Mouse (Mus musculus) layer of hippocampus, adult 8-10 months (tissue): ENCODE results near the gene Slc17a1. TPM values are rescaled to one million over a fixed set of nuclear protein-coding genes. Genes with fewer than 3 reads are reported as not detected.

ENCODE experiments used
- DNase-seq, 2 experiments: peaks; one replicate each; pipeline ENCODE4 v3.0.0; 2022; ENCODE audit warnings: low spot score in 2 of 2
- total RNA-seq, 4 experiments: library from RNA; stranded (reverse); gene quantifications; 2 replicates each; pipeline ENCODE4 v1.2.4; 2022

Gene Slc17a1
- not detected for total RNA-seq

GRCm38 (mm10) chr13:23867405-23867804 is at the start of gene Slc17a1:
Slc17a1 (plus strand) TSS chr13:23867750.
- DNase-seq, result no peak

DNA sequence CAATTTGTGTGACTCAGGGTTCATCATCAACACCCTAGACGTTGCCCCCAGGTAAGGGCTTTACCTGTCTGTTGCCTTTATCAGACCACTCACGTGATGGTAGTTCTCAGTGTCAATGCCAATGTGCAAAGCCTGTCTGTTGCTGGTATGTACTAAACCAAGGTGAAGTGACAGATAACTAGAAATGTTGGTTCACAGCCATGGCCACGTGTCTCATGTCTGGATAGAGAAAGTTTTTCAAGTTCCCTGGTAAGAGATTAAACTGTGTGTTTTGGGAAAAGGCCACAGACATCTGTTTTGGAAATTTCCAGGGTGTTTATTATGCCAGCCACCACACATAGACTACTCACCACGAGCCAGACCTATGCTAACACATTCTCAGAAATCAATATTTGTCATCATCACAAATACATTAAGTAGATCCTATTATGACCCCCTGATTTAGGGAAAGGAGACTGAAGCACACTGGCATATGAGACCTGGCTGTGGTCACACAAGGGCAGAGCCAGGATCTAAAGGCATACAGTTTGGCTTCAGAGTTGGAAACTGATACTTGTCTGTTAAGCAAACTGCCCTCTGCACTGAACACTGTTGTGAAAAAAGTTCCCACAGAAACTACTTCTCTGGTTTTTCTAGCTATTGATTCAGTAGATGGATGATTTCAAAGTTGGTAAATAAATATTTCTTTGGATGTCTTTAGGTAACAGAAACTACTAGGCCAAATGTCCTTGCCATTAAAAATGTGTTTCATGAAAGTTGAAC is 47.2 kb upstream of the Slc17a1 start:
- no peak for DNase-seq

- no peak for DNase-seq
These were observed 45.3 kb upstream of the Slc17a1 start for GRCm38 (mm10) chr13:23822213-23822612.

DNA sequence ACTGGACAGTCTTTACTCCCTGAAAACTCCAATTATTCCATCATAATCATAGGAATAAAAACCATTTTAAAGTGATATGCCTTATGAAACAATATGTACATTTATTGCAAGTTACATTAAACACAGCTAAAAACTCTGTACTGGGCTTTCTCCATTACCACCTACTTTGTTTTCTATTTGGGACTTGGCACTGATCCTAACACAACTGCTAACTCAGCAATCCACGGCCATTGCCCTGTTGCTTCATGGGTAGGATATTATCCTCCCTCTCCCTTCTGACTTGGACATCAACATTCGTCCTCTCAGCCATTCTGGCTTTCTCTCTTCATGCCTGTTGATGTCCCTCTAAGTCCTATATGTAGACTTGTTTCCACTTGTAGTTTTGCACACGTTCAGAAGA is 40.9 kb upstream of the Slc17a1 start:
- DNase-seq, result no peak

DNA sequence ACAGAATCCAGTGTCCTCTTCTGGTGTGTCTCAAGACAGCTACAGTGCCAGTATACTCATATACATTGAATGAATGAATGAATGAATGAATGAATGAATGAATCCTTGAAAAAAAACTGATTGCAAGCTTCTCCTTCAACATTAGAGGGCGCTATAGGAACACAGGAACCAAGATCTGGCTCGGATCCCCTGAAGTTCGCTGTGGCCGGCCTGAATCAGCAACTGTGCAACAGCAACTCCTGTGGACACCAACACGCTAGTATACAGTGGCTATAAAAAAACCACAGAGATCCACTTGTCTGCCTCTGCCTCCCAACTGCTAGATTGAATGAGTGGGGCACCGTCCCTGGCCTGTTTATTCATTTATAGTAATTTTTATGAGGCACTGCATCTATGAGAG is 34.5 kb upstream of the Slc17a1 start:
- DNase-seq, result no peak

- DNase-seq, result no peak
These were observed 32.7 kb upstream of the Slc17a1 start for GRCm38 (mm10) chr13:23834836-23835235.

- DNase-seq, result no peak
These were observed 30.9 kb upstream of the Slc17a1 start for GRCm38 (mm10) chr13:23836630-23837029.

GRCm38 (mm10) chr13:23839308-23839707 is 28.2 kb upstream of the Slc17a1 start, which contains the start of gene Slc17a3:
Slc17a3 (plus strand) TSS chr13:23839434.
- no peak for DNase-seq

- DNase-seq, result no peak
These were observed 21.7 kb upstream of the Slc17a1 start for GRCm38 (mm10) chr13:23845851-23846250.

- no peak for DNase-seq
These were observed 18.3 kb upstream of the Slc17a1 start for GRCm38 (mm10) chr13:23849299-23849698.

DNA sequence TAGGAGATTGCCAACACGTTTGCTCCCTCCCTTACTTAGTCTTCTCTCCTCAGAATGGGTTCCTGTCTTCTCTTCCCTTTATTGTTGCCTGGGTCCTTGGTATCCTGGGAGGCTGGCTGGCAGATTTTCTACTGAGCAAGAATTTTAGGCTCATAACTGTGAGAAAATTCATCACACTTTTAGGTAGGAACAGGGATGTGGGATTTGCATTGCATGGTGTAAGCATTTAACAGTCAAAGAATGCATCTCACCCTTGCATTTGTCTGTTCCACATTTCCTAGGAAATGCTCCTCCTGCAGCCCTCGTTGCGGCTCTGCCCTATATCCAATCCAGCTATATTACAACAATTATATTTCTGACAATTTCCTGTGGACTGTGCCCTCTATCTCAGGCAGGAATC is 11.1 kb upstream of the Slc17a1 start:
- DNase-seq, result no peak

GRCm38 (mm10) chr13:23861815-23862214 is 5.7 kb upstream of the Slc17a1 start:
- DNase-seq, result no peak

GRCm38 (mm10) chr13:23864711-23865110 is 2.8 kb upstream of the Slc17a1 start:
- no peak for DNase-seq

DNA sequence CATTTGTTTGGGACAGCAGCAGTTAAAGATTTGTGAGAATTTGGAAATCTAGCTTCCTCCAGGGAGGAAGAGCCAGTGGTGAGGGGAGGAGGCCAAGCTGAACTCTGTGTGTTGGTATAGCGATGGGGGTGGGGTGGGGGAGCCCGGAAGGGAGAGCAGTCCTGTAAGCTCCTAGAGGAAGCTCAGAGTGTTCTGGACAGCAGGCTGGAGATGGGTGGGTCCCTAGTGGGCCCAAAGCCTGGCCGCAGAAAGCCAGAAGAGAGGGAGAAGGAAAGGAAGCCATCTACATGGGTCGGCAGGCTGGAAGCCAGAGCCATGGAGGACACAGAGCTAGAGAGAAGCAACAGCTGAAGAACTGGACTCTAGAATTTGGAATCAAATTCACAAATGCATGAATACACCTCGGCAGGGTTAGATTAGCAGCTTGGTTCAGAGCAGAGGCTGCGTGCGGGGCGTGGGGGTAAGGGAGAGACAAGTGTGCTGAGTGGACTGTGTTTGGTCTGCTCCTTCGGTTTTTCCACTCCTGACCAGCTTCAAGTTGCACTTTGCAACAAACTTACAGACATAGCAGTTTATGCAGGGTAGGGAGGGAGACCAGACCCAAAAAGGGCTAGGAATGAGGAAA is 1.4 kb upstream of the Slc17a1 start:
- DNase-seq, result no peak

DNA sequence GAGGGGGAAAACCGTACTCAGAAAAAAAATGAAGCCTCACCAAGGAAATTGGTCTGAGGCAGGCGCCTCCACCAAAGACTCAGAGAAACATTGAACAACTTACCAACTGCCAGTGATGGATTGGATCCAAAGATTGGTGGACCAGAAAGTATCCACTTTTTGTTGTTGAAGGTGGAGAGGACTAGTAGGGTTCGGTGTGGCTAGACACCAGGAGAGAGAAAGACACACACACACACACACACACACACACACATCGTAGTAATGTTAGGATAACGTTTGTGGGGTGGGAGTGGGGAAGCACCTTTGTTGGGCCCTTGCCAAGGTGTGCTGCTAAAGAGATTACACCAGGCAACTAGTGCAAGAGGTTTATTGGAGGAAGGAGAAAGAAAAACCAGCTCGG is 550 bp upstream of the Slc17a1 start:
- no peak for DNase-seq

GRCm38 (mm10) chr13:23868790-23869533 is 1.4 kb downstream of the Slc17a1 start:
- DNase-seq, result no peak

DNA sequence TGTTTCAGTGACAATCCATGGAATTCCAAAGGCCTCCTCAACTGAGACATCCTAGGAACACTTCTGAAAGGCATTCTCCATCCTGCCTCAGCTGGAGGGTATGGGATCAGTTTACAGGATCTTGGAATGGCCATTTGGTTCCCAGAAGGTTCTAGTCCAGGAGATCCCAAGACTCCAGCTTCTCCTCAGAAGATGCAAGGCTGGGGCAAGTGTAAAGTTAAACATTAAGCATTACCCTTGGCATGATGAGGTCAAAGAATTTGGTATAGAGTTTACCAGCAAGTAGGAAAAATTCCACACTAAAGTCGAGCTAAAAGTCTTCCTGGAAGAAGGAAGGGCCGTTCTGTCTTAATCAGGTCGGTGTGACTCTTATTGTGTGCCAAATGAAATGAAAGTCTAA is 2.4 kb downstream of the Slc17a1 start:
- no peak for DNase-seq

DNA sequence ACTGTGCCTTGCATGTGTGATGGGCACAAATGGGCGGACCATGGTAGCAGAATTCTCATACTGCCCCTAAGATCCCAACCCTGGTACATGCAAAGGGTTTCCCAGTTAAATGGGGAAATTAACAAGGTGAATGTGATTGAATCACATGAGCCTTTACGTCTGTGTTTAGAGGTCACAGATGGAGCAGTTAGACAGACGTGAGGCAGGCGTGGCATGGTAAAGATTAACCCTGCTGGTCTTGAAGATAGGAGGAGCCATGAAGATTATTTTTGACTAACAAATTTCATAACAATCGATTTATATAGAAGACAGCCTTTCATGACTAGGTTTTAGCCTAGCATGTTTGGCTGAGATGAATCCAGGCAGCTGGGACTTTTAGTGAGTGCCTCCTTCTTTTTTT is 5.6 kb downstream of the Slc17a1 start:
- DNase-seq, result no peak

- no peak for DNase-seq
These were observed 11.6 kb downstream of the Slc17a1 start for GRCm38 (mm10) chr13:23879106-23879505.

GRCm38 (mm10) chr13:23879636-23880035 is 12.1 kb downstream of the Slc17a1 start:
- no peak for DNase-seq

DNA sequence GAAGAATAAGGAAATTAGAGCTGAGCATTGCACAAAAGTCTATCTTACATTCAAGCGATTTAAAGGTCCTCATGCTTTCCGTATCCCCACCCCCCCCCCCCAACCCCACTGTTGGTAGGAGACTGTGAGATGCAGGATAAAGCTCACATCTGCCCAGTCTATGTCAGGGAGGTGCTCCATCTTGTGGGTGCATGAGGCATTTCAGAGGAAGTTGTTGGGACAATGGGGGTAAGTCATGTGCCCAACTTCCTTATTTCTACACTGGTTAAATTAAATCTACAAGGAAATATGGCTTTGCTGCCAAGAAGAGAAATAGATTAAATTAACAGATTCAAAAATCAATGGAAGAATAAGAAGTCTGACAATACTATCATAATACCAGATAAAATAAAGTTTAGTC is 18.0 kb downstream of the Slc17a1 start:
- DNase-seq, result no peak

- no peak for DNase-seq
These were observed 19.6 kb downstream of the Slc17a1 start for GRCm38 (mm10) chr13:23887026-23887725.
